Mouse (Mus musculus): Measurements from ENCODE around the gene Ggt7. TPM values are rescaled to one million over a fixed set of nuclear protein-coding genes. Genes with fewer than 3 reads are reported as not detected.
A peak's percentile ranks its signal among the peaks of the same experiment; 100 is the strongest.

Ggt7 gene
- 89.4 and 89.9 TPM in 2 replicates for polyA plus RNA-seq (2015; fragmentation: Nextera tagmentation; extraction: Ambion mirVana)

DNA sequence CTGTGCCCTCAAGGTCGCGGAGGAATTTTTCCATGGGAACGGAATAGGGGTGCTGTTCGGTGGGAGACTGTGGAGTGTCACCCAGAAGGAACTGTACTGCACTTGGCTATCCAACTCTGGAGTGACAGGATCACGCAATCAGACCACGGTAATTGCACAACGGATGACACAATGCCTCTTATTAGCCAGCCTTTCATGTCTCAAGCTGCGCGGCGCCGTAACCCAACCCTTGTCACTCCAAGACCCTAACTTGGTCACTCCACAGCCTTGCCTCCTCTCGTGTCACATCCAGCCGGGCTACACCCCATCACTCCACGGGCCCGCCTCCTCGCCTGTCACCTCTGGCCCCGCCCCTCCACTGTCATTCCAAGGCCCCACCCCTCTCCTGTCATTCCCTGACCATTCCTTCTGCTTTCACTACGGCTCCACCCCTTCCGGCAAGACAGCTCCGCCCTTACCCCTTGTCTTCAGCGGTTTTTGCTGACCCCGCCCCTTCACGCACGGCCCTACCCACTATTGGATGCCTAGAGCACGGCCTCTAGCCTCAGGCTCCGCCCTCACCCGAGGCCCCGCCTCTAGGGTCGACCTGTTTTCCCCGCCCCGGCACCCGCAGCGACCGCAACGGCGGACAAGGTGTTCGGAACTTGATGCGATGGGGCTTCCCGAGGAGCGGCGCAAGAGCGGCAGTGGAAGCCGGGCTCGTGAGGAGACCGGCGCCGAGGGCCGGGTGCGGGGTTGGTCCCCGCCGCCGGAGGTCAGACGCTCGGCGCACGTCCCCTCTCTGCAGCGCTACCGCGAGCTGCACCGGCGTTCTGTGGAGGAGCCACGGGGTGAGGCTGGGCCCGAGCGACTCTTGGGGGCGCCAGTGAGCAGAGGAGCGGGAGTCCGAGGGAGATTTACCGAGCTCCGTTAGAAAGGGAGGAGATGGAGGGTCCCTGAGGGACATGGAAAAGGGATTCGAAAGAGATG lies at the start of gene Ggt7, which contains the start of gene Acss2:
Ggt7 (minus strand) TSS at position 783 of the 969 bp plus-strand sequence.
Acss2 (plus strand) TSS at position 494 of the 969 bp plus-strand sequence.
- H3K4me3 ChIP-seq (ENCODE audit: low read length): peak within 1 kb of the TSS; percentile 66
- ATAC-seq: peak; percentile 98

DNA sequence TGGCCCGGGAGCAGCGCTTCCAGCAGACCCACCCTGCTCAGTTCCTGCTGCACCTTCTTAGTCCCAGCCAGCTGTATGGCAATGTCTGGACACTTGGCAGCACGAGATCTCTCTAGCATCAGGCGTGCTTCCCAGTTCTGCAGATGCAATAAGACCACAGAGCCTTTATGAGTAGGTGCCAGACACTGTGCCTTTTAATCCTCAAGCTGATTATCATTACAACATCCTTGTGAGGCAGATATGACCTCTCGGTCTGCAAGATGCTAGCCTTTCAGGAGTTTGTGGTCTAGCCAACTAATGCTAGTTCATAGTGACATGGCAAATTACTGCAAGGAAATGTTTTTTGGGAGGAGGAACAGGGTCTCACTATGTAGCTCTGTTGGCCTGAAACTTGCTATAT lies 49.7 kb upstream of the Ggt7 start:
- Histone ChIP-seq H3K36me3 (ENCODE audit: control insufficient read depth, insufficient read depth, low read length) (no peaks in the 10 kb centered on the region), H3K4me3 (ENCODE audit: low read length) (no peak overlapping the region), H3K9me3 (ENCODE audit: control insufficient read depth, low read length) (no peaks in the 10 kb centered on the region), H3K4me2 (ENCODE audit: low read length) (no peak overlapping the region), H3K4me1 (ENCODE audit: control insufficient read depth, insufficient read depth, low read depth, low read length) (no peaks in the 10 kb centered on the region), H3K27me3 (replicated peaks; ENCODE audit: control insufficient read depth, insufficient read depth, low read length) (no peaks in the 10 kb centered on the region), H3K9ac (ENCODE audit: low read depth, low read length) (no peak overlapping the region), H3K27ac (ENCODE audit: low read depth, low read length) (no peak overlapping the region)
- no peak for ATAC-seq
- 87% methylated on average over 5 of the region's 5 CpGs for WGBS

More for the DNA sequence above, at the start of gene Ggt7, which contains the start of gene Acss2:
- Histone ChIP-seq H3K36me3 (ENCODE audit: control insufficient read depth, insufficient read depth, low read length) (no peaks in the 10 kb centered on the region), H3K9ac (ENCODE audit: low read depth, low read length) (peak within 1 kb of the TSS; percentile 68), H3K4me2 (ENCODE audit: low read length) (peak within 1 kb of the TSS; percentile 95), H3K27me3 (replicated peaks; ENCODE audit: control insufficient read depth, insufficient read depth, low read length) (no peaks in the 10 kb centered on the region), H3K27ac (ENCODE audit: low read depth, low read length) (peak within 1 kb of the TSS; percentile 80), H3K9me3 (ENCODE audit: control insufficient read depth, low read length) (no peaks in the 10 kb centered on the region), H3K4me1 (ENCODE audit: control insufficient read depth, insufficient read depth, low read depth, low read length) (peaks cover 27% of the 10 kb centered on the region)
- 2% methylated on average over 63 of the region's 70 CpGs for WGBS

DNA sequence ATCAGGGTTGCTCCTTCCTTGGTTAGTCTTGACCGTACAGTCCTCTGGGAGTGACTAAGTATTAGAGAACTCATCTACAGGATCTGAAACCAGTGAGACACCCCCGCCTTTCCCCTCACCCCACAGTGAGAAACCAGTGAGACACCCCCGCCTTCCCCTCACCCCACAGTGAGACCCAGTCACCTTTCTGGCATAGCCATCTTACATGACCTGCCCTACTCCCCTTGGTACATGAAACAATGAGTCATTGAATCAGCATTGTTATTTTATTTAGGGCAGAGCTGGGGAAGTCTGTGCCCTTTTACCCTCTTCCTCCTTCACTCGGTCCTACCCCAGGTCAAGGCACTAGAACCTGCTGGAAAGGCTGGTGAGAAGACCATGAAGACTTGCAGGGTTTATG lies 44.9 kb upstream of the Ggt7 start:
- no peak for ATAC-seq

DNA sequence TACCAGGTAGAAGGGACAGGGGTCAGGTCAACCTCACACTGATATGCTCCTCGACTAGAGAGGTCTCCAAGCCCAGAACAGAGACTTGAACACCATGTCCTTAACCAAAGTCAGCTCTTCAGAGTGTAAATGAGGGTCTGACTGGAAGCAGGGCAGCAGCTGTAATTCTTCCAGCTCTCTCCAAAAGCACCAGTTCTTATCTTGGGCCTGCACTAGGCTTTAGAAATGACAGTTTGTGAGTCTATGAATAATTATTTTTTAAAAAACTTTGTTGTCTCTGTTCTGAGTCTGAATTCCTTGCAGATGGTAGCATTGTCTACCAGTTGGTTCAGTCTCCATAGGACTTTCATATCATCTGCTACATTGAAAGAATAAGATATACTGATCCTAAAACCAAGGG lies 44.2 kb upstream of the Ggt7 start:
- 60% methylated on average over 1 of the region's 1 CpGs for WGBS
- H3K36me3 ChIP-seq (ENCODE audit: control insufficient read depth, insufficient read depth, low read length): peaks cover 12% of the 10 kb centered on the region
- no peaks in the 10 kb centered on the region for H3K9me3 ChIP-seq (ENCODE audit: control insufficient read depth, low read length)
- no peaks in the 10 kb centered on the region for H3K27me3 ChIP-seq (replicated peaks; ENCODE audit: control insufficient read depth, insufficient read depth, low read length)
- no peak overlapping the region for H3K4me3 ChIP-seq (ENCODE audit: low read length)
- no peaks in the 10 kb centered on the region for H3K4me1 ChIP-seq (ENCODE audit: control insufficient read depth, insufficient read depth, low read depth, low read length)
- ATAC-seq: no peak
- H3K9ac ChIP-seq (ENCODE audit: low read depth, low read length): no peak overlapping the region
- no peak overlapping the region for H3K27ac ChIP-seq (ENCODE audit: low read depth, low read length)
- no peak overlapping the region for H3K4me2 ChIP-seq (ENCODE audit: low read length)

More for the DNA sequence above, 44.9 kb upstream of the Ggt7 start:
- H3K27me3 ChIP-seq (replicated peaks; ENCODE audit: control insufficient read depth, insufficient read depth, low read length): no peaks in the 10 kb centered on the region
- H3K4me2 ChIP-seq (ENCODE audit: low read length): no peak overlapping the region
- no peak overlapping the region for H3K9ac ChIP-seq (ENCODE audit: low read depth, low read length)
- H3K27ac ChIP-seq (ENCODE audit: low read depth, low read length): no peak overlapping the region
- WGBS: 78% methylated on average over 4 of the region's 4 CpGs
- no peaks in the 10 kb centered on the region for H3K9me3 ChIP-seq (ENCODE audit: control insufficient read depth, low read length)
- H3K36me3 ChIP-seq (ENCODE audit: control insufficient read depth, insufficient read depth, low read length): peaks cover 12% of the 10 kb centered on the region
- H3K4me1 ChIP-seq (ENCODE audit: control insufficient read depth, insufficient read depth, low read depth, low read length): no peaks in the 10 kb centered on the region
- no peak overlapping the region for H3K4me3 ChIP-seq (ENCODE audit: low read length)

DNA sequence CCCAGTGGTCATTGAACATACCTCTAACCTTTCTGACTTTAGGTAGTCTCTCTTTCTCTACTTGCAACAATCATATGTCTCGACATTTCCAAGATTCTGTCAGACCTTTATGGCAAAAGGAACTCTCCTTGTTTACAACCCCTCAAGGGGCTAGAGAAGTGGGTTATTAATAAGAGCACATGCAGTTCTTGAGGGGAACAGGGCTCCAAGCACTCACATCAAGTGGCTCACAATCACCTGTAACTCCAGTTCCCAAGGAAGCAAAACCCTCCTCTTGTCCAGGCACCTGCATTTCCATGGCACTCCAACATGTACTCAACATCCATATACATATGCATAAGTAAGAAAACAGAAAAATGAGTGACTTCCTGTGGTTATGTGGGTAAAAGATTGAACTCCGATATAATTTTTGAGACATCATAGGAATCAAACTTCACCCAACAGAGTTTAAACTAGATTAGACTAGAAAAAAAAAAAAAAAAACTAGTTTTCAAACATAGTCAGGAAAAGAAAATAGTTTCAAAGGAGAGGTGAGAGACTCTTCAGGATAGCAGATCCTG lies 36.5 kb upstream of the Ggt7 start:
- Histone ChIP-seq H3K4me3 (ENCODE audit: low read length) (no peak overlapping the region), H3K27me3 (replicated peaks; ENCODE audit: control insufficient read depth, insufficient read depth, low read length) (no peaks in the 10 kb centered on the region), H3K36me3 (ENCODE audit: control insufficient read depth, insufficient read depth, low read length) (peaks cover 5% of the 10 kb centered on the region), H3K27ac (ENCODE audit: low read depth, low read length) (no peak overlapping the region), H3K9ac (ENCODE audit: low read depth, low read length) (no peak overlapping the region), H3K4me2 (ENCODE audit: low read length) (no peak overlapping the region), H3K9me3 (ENCODE audit: control insufficient read depth, low read length) (no peaks in the 10 kb centered on the region), H3K4me1 (ENCODE audit: control insufficient read depth, insufficient read depth, low read depth, low read length) (no peaks in the 10 kb centered on the region)
- ATAC-seq: no peak
- WGBS: 90% methylated on average over 2 of the region's 2 CpGs

DNA sequence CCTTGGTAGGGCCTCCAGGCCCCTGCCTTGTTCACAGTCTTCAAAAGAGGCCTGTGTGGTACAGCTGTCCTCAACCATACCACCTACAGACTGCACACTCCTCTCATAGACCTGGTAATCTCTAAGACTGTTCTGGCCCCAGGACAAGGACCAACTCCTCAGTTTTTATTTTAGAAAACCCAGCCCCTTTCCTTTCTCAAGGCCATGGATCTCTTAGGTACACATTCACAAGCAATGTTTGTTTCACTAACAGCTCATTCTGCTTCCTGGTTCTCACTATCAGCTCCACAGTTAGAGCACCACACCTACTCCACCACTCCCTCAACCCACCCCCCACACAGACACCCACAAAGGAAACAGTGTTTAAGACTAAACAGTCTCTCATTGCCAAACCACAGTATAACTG lies 34.9 kb upstream of the Ggt7 start:
- Histone ChIP-seq H3K4me1 (ENCODE audit: control insufficient read depth, insufficient read depth, low read depth, low read length) (no peaks in the 10 kb centered on the region), H3K9me3 (ENCODE audit: control insufficient read depth, low read length) (no peaks in the 10 kb centered on the region), H3K4me3 (ENCODE audit: low read length) (no peak overlapping the region), H3K9ac (ENCODE audit: low read depth, low read length) (no peak overlapping the region), H3K27ac (ENCODE audit: low read depth, low read length) (no peak overlapping the region), H3K36me3 (ENCODE audit: control insufficient read depth, insufficient read depth, low read length) (no peaks in the 10 kb centered on the region), H3K4me2 (ENCODE audit: low read length) (no peak overlapping the region), H3K27me3 (replicated peaks; ENCODE audit: control insufficient read depth, insufficient read depth, low read length) (no peaks in the 10 kb centered on the region)
- no peak for ATAC-seq

DNA sequence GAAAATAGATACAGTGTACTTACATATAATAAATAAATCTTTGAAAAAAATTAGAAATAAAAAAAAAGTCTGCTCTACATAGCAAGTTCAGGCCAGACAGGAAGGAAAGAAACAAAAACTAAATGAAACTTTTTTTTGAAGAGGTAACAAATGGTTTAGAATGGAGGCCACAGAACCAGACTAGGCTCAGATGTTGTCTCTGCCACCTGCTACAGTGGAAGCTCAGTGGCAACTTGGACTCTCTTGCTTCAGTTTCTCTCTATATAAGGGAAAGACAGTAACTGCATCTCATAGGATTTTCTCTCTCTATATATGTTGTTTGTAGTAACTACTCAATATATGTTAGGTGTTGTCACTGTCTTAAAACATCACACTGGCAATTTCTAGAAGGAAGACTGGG lies 34.3 kb upstream of the Ggt7 start:
- Histone ChIP-seq H3K4me1 (ENCODE audit: control insufficient read depth, insufficient read depth, low read depth, low read length) (no peaks in the 10 kb centered on the region), H3K36me3 (ENCODE audit: control insufficient read depth, insufficient read depth, low read length) (no peaks in the 10 kb centered on the region), H3K27ac (ENCODE audit: low read depth, low read length) (no peak overlapping the region), H3K4me3 (ENCODE audit: low read length) (no peak overlapping the region), H3K9ac (ENCODE audit: low read depth, low read length) (no peak overlapping the region), H3K4me2 (ENCODE audit: low read length) (no peak overlapping the region), H3K27me3 (replicated peaks; ENCODE audit: control insufficient read depth, insufficient read depth, low read length) (no peaks in the 10 kb centered on the region), H3K9me3 (ENCODE audit: control insufficient read depth, low read length) (no peaks in the 10 kb centered on the region)
- ATAC-seq: no peak

DNA sequence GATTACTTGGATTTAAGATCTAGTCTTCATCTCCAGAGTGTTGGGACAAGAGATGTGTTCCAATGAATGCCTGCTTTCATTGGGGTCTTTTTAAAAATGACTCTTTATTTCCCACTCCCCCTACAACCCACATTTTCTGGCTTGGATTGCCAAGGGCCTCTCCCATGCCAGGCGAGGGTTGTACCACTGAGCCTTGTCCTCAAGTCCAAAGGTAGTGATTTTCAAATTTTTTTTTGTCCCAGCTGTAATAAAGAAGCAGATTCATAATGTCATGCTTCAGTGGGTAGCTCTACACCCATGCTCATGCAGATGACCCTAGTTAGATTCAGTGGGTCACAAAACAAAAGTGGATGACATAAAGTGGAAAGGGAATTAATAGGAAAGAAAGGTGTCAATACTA lies 28.9 kb upstream of the Ggt7 start:
- H3K4me1 ChIP-seq (ENCODE audit: control insufficient read depth, insufficient read depth, low read depth, low read length): no peaks in the 10 kb centered on the region
- ATAC-seq: no peak
- no peaks in the 10 kb centered on the region for H3K27me3 ChIP-seq (replicated peaks; ENCODE audit: control insufficient read depth, insufficient read depth, low read length)
- H3K9me3 ChIP-seq (ENCODE audit: control insufficient read depth, low read length): no peaks in the 10 kb centered on the region
- H3K27ac ChIP-seq (ENCODE audit: low read depth, low read length): no peak overlapping the region
- H3K4me2 ChIP-seq (ENCODE audit: low read length): no peak overlapping the region
- no peaks in the 10 kb centered on the region for H3K36me3 ChIP-seq (ENCODE audit: control insufficient read depth, insufficient read depth, low read length)
- H3K9ac ChIP-seq (ENCODE audit: low read depth, low read length): no peak overlapping the region
- no peak overlapping the region for H3K4me3 ChIP-seq (ENCODE audit: low read length)
- whole genome bisulfite sequencing: 78% methylated on average over 1 of the region's 1 CpGs

DNA sequence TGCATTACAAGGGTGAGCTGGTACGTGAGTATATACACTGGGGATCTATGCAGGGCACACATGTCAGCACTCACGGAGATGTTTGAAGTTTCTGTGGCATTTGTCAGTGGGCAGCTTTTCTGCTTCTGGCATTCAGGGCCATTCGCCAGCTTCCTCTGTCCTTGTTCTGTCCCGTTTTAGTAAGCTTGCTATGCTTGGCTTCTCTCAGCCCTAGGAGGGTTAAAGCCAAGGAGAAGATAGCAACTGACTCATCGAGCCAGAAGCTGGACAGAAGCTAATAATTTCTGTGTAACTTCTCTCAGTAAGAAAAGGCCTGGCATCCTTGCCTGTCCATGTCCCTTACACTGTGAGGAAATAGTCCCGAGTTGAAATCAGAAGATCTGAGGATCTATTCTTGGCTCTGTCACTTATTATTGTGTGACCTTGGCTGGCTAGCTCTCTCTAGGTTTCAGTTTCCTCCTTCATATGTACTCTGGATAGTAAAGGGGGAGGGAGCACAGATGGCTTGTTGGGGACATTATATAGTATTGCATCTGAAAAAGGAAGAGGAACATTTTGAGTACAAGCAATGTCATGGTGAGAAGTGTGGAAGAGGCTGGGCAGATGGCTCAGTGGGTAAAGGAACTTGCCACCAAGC lies 22.9 kb upstream of the Ggt7 start:
- H3K4me1 ChIP-seq (ENCODE audit: control insufficient read depth, insufficient read depth, low read depth, low read length): no peaks in the 10 kb centered on the region
- H3K36me3 ChIP-seq (ENCODE audit: control insufficient read depth, insufficient read depth, low read length): no peaks in the 10 kb centered on the region
- H3K9ac ChIP-seq (ENCODE audit: low read depth, low read length): no peak overlapping the region
- WGBS: 55% methylated on average over 6 of the region's 6 CpGs
- no peak overlapping the region for H3K4me3 ChIP-seq (ENCODE audit: low read length)
- H3K4me2 ChIP-seq (ENCODE audit: low read length): no peak overlapping the region
- no peak overlapping the region for H3K27ac ChIP-seq (ENCODE audit: low read depth, low read length)
- no peak for ATAC-seq
- no peaks in the 10 kb centered on the region for H3K9me3 ChIP-seq (ENCODE audit: control insufficient read depth, low read length)
- H3K27me3 ChIP-seq (replicated peaks; ENCODE audit: control insufficient read depth, insufficient read depth, low read length): no peaks in the 10 kb centered on the region
